21 mouse cellular contexts compared by ENCODE assay signal in genomic region chr4:126035413-126035812, GRCm38 (mm10). TPM values are rescaled to one million over a fixed set of nuclear protein-coding genes. Genes with fewer than 3 reads are reported as not detected.
DNase-seq lines count a peak whose midpoint lies in the region; ATAC-seq lines count a peak whose summit lies in the region.
"Had no signal": no experiment of that assay in that cellular context is flagged by ENCODE, and none has a peak within 500 bp of the region (broad histone marks: within the 10 kb centered on the region; RNA-seq: fewer than 3 reads in every experiment).

No protein-coding gene starts in this region.

- ATAC-seq in monocyte, adult 5-6 weeks (replicated peaks; ENCODE audit: insufficient number of reproducible peaks, low FRiP score, low TSS enrichment, poor library complexity, severe bottlenecking) = 0 out of 2 replicates have a peak, but pooled peaks have one; percentile 18
- ATAC-seq: activated CD4-positive, CD25-positive, alpha-beta regulatory T cell, adult 4 months; CD4-positive, CD25-positive, alpha-beta regulatory T cell, adult 4 months; forebrain, embryonic 13.5 days; forebrain, embryonic 16.5 days; hindbrain, embryonic 16.5 days had no signal

- peak; percentile 23 for DNase-seq in lung, postnatal 25 days (ENCODE audit: low spot score)
- DNase-seq in lung, postnatal 10 days = no peak
- peak; percentile 15 for DNase-seq in brain, adult 2 months (ENCODE audit: low read depth, low spot score)
- no peak for DNase-seq in heart, adult 8-10 months (ENCODE audit: low spot score)
- DNase-seq in thymus, postnatal 4 days = no peak
- DNase-seq: adrenal gland, adult 8-10 months; adrenal gland, postnatal 25 days; cerebellum, adult 18-20 months; cerebellum, adult 9-10 months; cerebellum, postnatal 14 days; gastrocnemius, adult 2 months; gastrocnemius, postnatal 14 days; heart, adult 11 months; heart, postnatal 10 days; heart, postnatal 36 days had no signal

RNA-seq across cellular contexts. Expression of gene Csf3r, which starts 11.1 kb away (rescaled TPM):
- 57.1 to 78.5 TPM (median 70.8 TPM) in 3 replicates for total RNA-seq in monocyte, adult 5-6 weeks (2017)
- 1 to 10 TPM in 3 of 4 experiments, under 1 TPM in 1; 0.66 to 5.4 (median 1.2) TPM for total RNA-seq in heart, adult 8-10 months (2022)

RNA-seq across cellular contexts. Expression of gene Mrps15, which starts 11.3 kb away (rescaled TPM):
- total RNA-seq in monocyte, adult 5-6 weeks (2017) = 20.1 to 47.3 TPM (median 29.8 TPM) in 3 replicates
- total RNA-seq in heart, adult 8-10 months (2022) = 10 to 100 TPM; 66.9 to 90.0 (median 81.3) TPM

RNA-seq across cellular contexts. Expression of gene Oscp1, which starts 23.0 kb away (rescaled TPM):
- total RNA-seq in monocyte, adult 5-6 weeks (2017) = 0.10 to 0.21 TPM (median 0.19 TPM) in 3 replicates
- 1 to 10 TPM; 1.4 to 3.0 (median 2.2) TPM for total RNA-seq in heart, adult 8-10 months (2022)

Comparison
In these comparisons a context has a peak if more than half of its experiments do, and no peak if none do; other contexts are left out.
1. DNase-seq: peak in lung, postnatal 25 days (single experiment) and brain, adult 2 months (single experiment); none in lung, postnatal 10 days (single experiment), heart, adult 8-10 months (single experiment) and thymus, postnatal 4 days (single experiment).